Mouse (Mus musculus) cerebellum, adult (tissue): ENCODE data around the gene Cblb.

Experiments
- ATAC-seq: cut with Nextera tagmentation; 2 replicates; pipeline ENCODE4 v1.9.2; 2017; ENCODE audit warnings: mild to moderate bottlenecking, moderate library complexity, mixed read lengths; ENCODE audit not compliant: insufficient number of reproducible peaks, low FRiP score, low TSS enrichment

Gene Cblb

GRCm38 (mm10) chr16:52036295-52036694, 5.3 kb downstream of the Cblb start:
- ATAC-seq, result no peak

- no peak for ATAC-seq
Measured at GRCm38 (mm10) chr16:52038283-52038682, 7.3 kb downstream of the Cblb start.

GRCm38 (mm10) chr16:52038821-52039220, 7.8 kb downstream of the Cblb start:
- no peak for ATAC-seq

DNA sequence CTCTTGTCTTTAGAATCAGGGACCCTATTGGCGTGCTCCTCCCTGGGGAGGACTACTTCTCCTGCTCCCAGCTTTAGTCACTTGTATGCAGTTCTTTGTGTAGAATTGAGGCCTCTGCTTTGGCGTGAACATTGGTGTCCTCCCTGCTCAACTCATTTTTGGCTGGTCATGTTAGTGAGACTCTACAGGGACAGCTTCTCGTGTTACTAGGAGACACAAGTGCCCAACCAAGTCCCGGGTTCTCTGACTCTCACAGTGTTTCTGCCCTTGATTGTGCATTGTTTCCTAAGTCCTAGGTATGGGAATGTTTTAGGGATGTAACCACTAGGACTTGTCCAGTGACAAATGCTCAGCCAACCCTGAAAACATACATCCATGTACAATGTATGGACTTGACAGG, 9.9 kb downstream of the Cblb start:
- ATAC-seq, result no peak

DNA sequence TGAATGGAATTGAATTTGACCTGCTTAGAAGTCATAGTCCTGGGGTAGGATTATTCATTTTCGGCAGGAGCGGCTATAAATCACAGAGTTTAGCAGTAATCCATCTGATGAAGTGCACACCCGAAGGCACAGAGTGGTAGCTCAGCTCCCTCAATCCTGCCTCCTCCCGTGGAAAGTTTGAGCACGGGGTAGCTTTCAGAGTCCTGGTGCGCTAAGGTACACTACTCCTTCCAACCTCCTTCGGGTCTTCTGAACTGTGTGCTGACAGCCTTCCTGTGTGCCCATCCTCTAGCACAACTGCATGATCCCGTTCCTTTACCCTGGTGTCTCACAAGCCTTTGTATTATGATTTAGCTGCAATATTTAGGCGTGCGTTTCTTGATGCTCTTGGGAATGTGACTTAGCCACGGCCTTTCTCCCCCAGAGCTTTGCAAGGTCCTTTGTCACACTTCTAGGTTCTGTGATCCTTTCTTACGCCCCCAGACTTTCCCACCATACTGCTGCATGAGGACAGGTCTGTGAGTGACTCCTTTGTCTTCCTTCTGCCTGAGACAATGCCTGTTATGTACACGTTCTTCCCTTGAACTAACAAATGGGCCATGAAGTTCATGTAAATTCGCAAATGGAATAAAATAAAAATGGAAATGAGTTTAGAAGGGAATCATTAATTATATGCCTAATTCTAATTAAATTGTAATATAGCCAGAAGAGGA, 11.8 kb downstream of the Cblb start:
- ATAC-seq, result no peak

GRCm38 (mm10) chr16:52043380-52044117, 12.5 kb downstream of the Cblb start:
- no peak for ATAC-seq

DNA sequence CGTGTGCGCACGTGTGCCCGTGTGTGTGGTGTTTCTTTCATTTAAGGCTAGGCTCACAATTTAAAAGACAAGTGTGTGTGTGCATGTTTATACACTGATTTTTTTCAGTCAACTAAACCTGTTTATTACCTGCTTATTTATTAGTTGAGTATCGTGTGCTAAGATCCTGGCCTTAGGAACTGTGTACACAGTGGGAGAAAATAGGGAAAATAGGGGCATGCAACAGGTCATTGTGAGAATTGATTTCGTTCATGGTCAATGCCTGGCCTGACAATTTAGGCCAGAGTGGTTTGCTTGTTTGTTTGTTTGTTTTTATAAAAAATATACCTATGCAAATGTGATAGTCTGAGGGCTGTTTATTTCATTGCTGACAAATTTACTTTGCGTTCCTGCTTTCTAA, 13.5 kb downstream of the Cblb start:
- ATAC-seq, result no peak

GRCm38 (mm10) chr16:52044985-52045384, 14.0 kb downstream of the Cblb start:
- no peak for ATAC-seq

DNA sequence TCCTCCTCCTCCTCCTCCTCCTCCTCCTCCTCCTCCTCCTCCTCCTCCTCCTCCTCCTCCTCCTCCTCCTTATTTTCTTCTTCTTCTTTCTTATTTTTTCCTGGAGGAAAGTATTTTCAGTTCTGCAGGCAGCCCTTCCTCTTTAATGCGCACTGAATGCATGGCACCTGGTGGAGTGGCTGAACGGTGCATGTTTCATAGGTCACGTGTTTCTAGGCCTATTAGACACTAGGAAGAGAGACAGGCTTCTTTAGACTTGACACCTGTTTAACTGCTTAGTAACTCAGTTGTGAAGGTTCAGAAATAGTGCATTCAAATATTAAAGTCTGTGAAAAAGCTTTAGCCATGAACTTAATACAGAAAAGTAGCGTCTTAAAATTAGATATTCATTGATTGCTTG, 15.4 kb downstream of the Cblb start:
- ATAC-seq, result no peak

GRCm38 (mm10) chr16:52051106-52051505, 20.1 kb downstream of the Cblb start:
- ATAC-seq, result no peak

DNA sequence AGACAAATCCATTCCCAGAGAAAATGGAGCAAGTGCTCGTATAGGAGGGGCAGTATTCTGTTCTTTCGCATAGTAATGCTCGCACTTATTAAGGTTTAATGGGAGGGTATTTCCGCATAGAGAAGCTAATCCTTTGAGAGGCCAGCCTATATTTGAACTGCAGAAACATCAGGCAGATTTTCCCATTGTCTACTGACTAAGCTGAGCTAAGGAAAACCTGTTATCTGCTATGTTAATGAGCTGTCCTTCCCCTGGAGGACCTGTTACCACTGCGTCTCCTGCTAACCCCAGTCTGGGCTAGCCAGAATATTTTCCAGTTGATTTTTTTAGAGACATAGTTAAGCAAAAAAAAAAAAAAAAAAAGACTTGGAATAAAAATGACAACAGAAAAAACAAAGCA, 21.7 kb downstream of the Cblb start:
- no peak for ATAC-seq

DNA sequence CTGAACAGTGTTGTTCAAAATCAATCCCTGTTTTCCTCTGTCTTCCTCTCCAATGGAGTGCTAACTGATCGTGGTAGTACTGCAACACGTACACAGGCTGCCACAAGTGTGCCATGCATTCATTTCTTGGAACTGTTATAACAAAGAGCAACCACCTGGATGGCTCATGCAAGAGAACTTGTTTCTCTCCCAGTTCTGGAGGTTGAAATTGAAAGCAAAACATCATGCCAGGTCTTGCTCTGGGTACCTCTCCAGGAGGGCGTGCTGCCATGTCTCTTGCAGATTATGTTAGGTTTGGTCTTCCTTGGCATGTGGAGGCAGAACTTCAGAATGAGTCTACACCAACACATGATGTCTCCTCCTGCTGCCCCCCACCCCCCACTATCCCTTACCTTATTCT, 24.2 kb downstream of the Cblb start:
- ATAC-seq, result no peak

- no peak for ATAC-seq
Measured at GRCm38 (mm10) chr16:52056164-52056563, 25.1 kb downstream of the Cblb start.

GRCm38 (mm10) chr16:52057335-52057734, 26.3 kb downstream of the Cblb start:
- ATAC-seq, result no peak

- no peak for ATAC-seq
Measured at GRCm38 (mm10) chr16:52059535-52059934, 28.5 kb downstream of the Cblb start.

GRCm38 (mm10) chr16:52060100-52060719, 29.2 kb downstream of the Cblb start:
- no peak for ATAC-seq

- ATAC-seq, result no peak
Measured at GRCm38 (mm10) chr16:52061015-52061481, 30.0 kb downstream of the Cblb start.

- ATAC-seq, result no peak
Measured at GRCm38 (mm10) chr16:52064309-52065105, 33.5 kb downstream of the Cblb start.

- no peak for ATAC-seq
Measured at GRCm38 (mm10) chr16:52067632-52068516, 36.8 kb downstream of the Cblb start.

DNA sequence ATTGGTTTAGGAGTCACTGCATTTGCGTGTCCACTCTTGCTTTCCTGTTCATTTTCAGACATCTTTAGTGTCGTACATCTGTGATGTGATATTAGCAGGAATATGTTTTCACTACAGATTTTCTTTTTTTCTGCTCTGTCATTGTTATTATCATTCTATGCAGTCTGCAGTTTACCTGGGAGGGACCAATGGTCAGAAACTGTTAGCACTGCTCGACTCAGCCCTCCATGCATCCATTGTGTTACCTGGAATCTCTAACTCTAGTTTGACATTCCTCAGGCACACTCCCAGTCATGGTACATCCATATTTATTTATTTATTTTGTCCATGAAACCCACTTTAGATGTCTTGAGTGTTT, 37.5 kb downstream of the Cblb start:
- no peak for ATAC-seq
